Mouse (Mus musculus) monocyte, adult 59 days (primary cell): ENCODE results near the gene Ucp3. TPM values are rescaled to one million over a fixed set of nuclear protein-coding genes. Genes with fewer than 3 reads are reported as not detected.

Source experiments
- total RNA-seq, 2 experiments: library from RNA; stranded (reverse); gene quantifications; one replicate each; pipeline ENCODE4 v1.2.4; 2023

Gene Ucp3
- 1 to 10 TPM; 1.6 to 1.7 TPM for total RNA-seq

DNA sequence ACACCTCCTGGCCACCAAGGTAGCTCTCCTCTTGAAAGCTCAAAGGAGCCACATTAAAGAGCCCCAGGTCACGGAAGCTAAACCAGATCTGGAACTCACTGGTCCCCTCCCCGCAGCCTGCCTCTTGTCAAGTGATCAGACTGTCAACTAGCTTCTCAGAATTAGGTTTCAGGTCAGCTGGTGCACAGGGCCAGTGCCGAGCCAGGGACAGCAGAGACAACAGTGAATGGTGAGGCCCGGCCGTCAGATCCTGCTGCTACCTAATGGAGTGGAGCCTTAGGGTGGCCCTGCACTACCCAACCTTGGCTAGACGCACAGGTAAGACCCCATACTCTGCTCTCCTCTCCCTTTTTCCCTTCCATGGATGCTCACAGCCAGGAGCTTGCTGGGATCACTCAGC lies at the start of gene Ucp3:
Gene Ucp3, plus strand, starts transcription at position 214 of the 400 bp plus-strand sequence.

DNA sequence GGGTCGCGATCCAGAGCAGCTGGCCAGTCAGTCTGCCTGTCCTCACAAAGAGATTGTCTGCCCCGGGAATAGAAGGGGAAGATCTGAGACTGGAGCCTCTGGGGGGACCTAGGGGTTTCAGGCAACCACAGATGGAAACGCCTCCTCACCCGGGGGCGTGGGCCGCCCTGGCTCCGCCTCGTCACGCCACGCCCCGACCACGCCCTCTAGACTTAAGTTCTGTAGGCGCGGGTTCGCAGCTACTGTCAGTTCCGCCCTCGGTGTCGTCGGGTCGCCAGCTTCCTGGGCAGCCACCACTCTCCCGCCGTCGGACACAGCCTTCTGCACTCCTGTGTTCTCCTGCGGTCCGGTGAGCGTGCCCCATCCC lies 20.3 kb downstream of the Ucp3 start, which contains the start of gene Ucp2:
Gene Ucp2, plus strand, starts transcription at position 221 of the 367 bp plus-strand sequence.

DNA sequence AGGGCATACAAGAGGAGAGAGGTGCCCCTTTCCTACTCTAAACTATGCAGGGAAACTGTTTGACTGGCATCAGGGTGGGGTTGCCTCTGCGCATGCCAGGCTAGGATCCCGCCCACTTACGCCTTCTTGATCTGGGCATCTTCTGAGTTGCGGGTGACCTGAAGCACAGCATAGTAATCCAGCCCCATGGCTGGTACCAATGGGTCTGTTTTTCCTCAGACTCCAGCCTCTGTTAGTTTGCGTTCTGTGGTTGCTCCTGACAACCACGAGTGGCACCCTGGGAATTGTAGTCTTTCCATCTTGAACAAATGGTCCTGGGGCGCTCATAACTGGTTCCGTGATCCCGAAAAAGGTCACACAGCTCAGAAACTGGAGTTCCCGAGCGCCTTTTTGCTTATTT lies 41.8 kb downstream of the Ucp3 start, which contains the start of gene Dnajb13:
Gene Dnajb13, minus strand, starts transcription at position 388 of the 400 bp plus-strand sequence.

Other genes with a start within 250 kb of the Ucp3 start
- gene Pgm2l1, start 245.6 kb upstream of the Ucp3 start, total RNA-seq: 10 to 100 TPM; 11.4 to 13.1 TPM
- gene P4ha3, start 187.5 kb upstream of the Ucp3 start, total RNA-seq: not detected
- gene C2cd3, start 100.8 kb upstream of the Ucp3 start, total RNA-seq: 10 to 100 TPM; 28.7 to 42.0 TPM
- gene Ppme1, start 100.7 kb upstream of the Ucp3 start, total RNA-seq: 10 to 100 TPM; 26.9 to 30.9 TPM
- 1,000 to 10,000 TPM; 2,063 to 2,242 TPM for gene Ucp2, start 20.3 kb downstream of the Ucp3 start, total RNA-seq
- gene Dnajb13, start 42.0 kb downstream of the Ucp3 start, total RNA-seq: 1 to 10 TPM; 4.0 to 7.6 TPM
- gene Coa4, start 64.1 kb downstream of the Ucp3 start, total RNA-seq: 10 to 100 TPM; 16.7 to 16.8 TPM
- gene Rab6a, start 134.4 kb downstream of the Ucp3 start, total RNA-seq: 10 to 100 TPM; 47.9 to 58.9 TPM
- 10 to 100 TPM; 27.4 to 31.5 TPM for gene Mrpl48, start 135.3 kb downstream of the Ucp3 start, total RNA-seq
- gene Plekhb1, start 189.4 kb downstream of the Ucp3 start, total RNA-seq: not detected
- gene Fam168a, start 233.6 kb downstream of the Ucp3 start, total RNA-seq: 100 to 1,000 TPM in 1 of 2 experiments, 10 to 100 TPM in 1; 94.2 to 127 TPM